Mouse (Mus musculus) cortical plate, adult 2 months (tissue): ENCODE data around the gene Pdk3.

Source experiments
- CTCF ChIP-seq: fragments of 200-500 bp; IDR thresholded peaks from 2 replicates; pipeline ENCODE4 v1.5.1; 2011; ENCODE audit warnings: mild to moderate bottlenecking, control low read depth, low read length; ENCODE audit not compliant: insufficient read depth; ENCODE audit errors: extremely low read depth
- POLR2A ChIP-seq: fragments of 200-500 bp; IDR thresholded peaks from 2 replicates; pipeline ENCODE4 v1.6.1; 2011; ENCODE audit warnings: mild to moderate bottlenecking, low read length, control low read depth; ENCODE audit not compliant: insufficient read depth; ENCODE audit errors: extremely low read depth

- no peak for TF ChIP-seq CTCF
- no peak for TF ChIP-seq POLR2A
These were observed 102.5 kb downstream of the Pdk3 start for GRCm38 (mm10) chrX:93729529-93729928.
